Mouse (Mus musculus) left cerebral cortex, adult 18-20 months (tissue): ENCODE data around the gene Wnt7a. TPM values are rescaled to one million over a fixed set of nuclear protein-coding genes. Genes with fewer than 3 reads are reported as not detected.
A peak's percentile ranks its signal among the peaks of the same experiment; 100 is the strongest.

Source experiments
- DNase-seq, 2 experiments: peaks; one replicate each; pipeline ENCODE4 v3.0.0; 2021 to 2022; ENCODE audit warnings: low spot score in 2 of 2, mixed read lengths in 1 of 2
- total RNA-seq, 2 experiments: library from RNA; stranded (reverse); gene quantifications; 2 replicates each; pipeline ENCODE4 v1.2.3; 2021

Wnt7a gene
- total RNA-seq, 2 experiments from 2014 or later = 13.8 to 13.9 TPM

DNA sequence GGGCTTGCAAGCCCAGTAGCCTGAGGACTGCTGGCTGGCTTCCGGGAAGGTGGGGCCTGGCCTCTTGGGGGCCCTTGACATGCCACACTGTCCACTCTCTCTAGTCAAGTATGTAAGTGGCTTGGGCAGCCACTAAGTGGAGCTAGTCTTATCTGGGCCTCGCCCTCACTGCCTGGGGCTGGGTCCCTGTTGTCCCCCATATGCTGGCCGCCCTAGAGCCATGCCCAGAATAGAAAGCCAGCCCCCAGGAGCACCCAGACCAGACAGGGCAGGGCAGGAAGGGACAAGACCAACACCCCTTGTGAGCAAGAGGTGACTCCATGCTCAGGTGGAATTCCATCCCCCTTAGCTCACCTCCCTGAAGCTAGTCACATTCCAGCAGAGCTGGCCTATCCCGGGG is 22.0 kb downstream of the Wnt7a start:
- DNase-seq = no peak

GRCm38 (mm10) chr6:91384415-91384814 is 26.7 kb downstream of the Wnt7a start:
- DNase-seq = no peak

GRCm38 (mm10) chr6:91383871-91384270 is 27.3 kb downstream of the Wnt7a start:
- no peak for DNase-seq

- DNase-seq = no peak
Observed at GRCm38 (mm10) chr6:91383303-91383702, 27.9 kb downstream of the Wnt7a start.

GRCm38 (mm10) chr6:91379871-91380270 is 31.3 kb downstream of the Wnt7a start:
- DNase-seq = no peak

DNA sequence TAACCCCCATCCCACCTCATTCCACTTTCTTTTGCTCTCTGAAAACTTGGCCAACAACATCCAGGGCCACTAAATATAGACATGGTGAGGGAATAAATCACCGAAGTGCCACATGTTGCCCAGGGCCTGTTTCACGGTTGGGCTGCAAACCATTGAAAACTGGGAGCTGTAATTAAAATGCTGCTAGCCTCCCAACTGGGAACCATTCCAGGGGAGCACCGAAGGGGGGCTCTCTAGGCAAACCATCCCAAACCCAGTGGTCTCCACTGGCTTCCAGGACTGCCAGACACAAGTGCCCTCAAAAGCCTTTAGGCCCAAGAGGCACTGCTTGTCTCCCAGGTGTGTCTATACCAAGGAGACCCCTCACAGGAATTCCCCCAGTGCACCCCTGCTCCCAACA is 31.9 kb downstream of the Wnt7a start:
- no peak for DNase-seq

GRCm38 (mm10) chr6:91372977-91373376 is 38.2 kb downstream of the Wnt7a start:
- no peak for DNase-seq

GRCm38 (mm10) chr6:91372586-91372971 is 38.6 kb downstream of the Wnt7a start:
- DNase-seq = no peak

DNA sequence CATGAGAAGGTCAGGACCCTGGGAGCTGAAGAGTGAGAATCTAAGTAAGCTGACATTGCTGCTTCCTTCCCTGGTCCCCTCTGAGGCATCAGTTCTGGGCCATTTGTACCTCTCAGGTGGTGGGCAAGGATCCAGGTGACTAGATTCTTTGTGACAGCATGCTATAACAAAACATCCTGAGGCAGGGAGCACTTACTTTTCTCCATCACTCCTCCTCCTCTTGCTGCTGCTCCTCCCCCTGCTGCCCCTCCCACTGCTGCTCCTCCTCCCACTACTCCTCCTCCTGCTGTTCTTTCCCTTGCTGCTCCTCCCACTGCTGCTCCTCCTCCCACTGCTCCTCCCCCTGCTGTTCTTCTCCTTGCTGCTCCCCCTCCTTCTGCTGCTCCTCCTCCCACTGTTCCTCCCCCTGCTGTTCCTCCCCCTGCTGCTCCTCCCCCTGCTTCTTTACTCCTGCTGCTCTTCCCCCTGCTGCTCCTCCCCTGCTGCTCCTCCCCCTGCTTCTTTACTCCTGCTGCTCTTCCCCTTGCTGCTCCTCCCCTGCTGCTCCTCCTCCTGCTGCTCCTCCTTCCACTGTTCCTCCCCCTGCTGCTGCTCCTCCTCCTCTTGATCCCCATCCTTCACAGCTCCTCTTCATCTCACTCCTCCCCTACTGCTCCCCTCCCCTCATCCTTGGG is 39.1 kb downstream of the Wnt7a start:
- DNase-seq = peak in 1 of 2 experiments; percentile 5

GRCm38 (mm10) chr6:91366781-91367180 is 44.4 kb downstream of the Wnt7a start:
- DNase-seq = no peak

DNA sequence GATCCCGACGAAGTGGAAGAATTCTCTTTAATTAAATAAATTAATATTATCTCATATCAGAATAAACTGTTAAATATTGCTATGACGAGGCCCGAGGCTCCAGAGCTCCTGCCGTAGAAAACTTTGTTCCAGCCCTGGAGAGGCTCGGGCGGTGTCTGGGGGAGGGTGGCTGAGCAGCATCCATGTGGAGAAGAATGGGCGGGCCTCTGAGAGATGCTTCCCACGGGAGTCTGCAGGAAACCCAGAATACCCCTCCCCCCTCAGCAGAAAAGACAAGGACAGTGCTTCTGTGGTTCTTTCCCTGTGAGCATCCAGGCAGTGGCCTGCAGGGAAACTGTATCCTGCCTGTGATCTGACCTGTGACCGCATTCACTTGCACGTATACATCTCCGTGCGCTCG is 45.7 kb downstream of the Wnt7a start:
- DNase-seq = peak in 1 of 2 experiments; percentile 25

GRCm38 (mm10) chr6:91362756-91363155 is 48.4 kb downstream of the Wnt7a start:
- no peak for DNase-seq

GRCm38 (mm10) chr6:91360998-91361397 is 50.2 kb downstream of the Wnt7a start:
- no peak for DNase-seq

DNA sequence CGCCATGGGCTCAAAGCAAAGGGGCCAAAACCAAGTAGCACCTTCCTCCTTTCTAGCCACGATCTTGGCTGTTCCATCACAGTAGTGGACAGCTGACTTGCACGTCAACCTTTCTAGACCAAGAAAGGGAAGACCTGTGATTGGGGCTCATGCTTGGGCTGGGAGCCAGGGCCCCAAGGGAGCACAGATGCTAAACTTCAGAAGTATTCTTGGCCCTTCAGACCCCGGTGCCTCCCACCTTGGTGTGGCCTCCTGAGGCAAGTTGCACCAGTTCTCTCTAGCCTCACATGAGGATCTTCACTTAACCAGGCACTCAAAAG is 50.8 kb downstream of the Wnt7a start:
- no peak for DNase-seq

GRCm38 (mm10) chr6:91359672-91360370 is 51.3 kb downstream of the Wnt7a start:
- no peak for DNase-seq

DNA sequence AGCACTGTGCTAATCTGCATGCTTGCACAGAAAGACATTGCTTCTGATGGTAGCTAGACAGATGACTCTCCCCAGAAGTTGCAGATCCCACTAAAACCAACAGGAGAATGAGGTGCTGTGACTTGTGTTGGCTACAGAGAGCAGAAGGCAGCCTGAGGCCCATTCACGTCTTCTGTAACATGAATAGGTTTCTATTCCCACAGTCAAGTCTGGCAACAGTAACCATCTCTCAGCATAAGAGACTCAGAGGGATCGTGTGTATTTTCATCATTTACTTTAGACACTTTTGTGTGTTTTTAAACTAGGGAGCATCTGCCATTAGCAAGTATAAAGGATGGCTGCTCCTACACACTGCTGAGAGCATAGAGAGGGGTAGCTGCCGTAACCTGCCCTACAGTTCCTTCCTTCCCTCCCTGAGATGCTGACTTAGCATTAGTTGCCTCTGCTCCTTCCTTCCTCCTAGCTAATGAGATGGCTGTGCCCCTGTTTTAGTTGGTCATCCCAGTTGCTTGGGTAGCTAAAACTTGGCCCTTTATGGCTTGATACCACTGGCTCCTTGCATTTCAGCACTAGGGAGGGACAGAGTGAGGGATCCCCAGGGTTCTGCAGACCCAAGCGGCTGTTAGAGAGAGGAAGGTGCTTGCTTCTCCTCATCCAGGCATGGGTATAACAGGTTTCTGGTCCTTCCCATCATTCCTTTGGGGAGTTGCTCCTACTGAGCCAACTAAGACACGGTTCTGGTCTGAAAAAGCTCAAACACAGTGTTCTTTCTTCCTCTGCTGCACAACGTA is 52.1 kb downstream of the Wnt7a start:
- DNase-seq = no peak

- DNase-seq = no peak
Observed at GRCm38 (mm10) chr6:91358394-91358793, 52.8 kb downstream of the Wnt7a start.

DNA sequence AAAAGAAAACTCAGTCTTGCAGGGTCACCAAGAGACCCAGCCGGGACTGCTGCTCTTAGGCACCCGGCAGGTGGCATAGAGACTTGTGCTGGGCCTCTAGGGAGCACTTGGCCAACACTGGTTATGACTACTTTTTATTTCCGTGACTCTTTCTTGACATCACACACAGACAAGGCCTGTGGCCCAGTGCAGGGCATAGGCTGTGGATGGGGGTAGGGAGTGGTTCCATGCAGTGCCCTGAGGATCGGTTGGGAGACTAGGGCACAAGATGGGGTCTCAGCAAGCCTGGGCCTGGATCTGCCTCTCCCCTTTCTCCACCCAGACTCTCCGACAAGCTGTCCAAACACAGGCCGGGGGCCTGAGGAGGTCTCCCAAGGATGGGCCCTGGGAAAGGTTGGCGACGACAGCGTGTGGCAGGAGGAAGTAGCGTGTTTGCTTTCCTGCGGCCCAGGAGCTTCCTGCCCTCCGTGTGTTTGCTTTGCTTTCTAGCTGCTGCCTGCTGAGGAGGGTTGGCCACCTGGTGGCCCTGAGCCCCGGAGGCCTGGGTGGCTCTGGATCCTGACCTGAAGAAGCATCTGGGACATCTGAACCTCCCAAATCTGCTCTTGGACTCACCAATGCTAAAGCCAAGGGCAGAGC is 53.8 kb downstream of the Wnt7a start:
- DNase-seq = no peak

DNA sequence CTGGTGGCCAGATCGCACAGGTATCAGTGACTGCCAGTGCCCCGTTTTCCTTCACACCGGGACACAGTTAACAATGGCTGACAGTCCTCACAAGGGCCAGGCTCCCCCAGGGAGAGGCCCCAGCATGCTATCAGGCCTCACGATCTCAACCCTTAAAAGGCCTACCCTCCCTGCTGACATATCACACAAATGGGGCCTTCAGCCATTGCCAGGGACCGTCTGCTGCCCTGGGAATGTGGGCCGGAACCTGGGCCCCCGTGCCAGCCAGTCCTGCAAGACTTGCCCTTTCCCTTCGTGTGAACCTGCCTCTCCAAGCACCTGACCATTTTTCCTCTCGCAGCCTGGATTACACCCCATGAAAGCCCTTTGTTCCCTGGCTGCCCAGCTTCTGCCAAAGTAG is 61.5 kb downstream of the Wnt7a start:
- DNase-seq = no peak

- DNase-seq = no peak
Observed at GRCm38 (mm10) chr6:91347721-91348120, 63.4 kb downstream of the Wnt7a start.

DNA sequence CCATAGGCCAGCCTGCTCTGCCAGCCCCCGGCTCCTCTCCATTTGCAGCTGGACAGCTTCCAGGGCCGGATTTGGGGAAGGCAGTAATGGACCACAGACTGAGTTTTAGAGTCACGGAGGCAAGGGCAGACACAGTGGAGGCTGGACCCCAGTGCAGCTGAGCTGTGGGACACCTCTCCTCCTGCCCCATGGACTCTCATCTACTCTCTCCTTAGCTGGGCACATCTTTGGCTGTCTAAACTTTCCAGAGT is 64.3 kb downstream of the Wnt7a start:
- no peak for DNase-seq
